Mouse (Mus musculus) megakaryocyte-erythroid progenitor cell, adult 5-6 weeks (primary cell): ENCODE results near the gene Hsd17b7. TPM values are rescaled to one million over a fixed set of nuclear protein-coding genes. Genes with fewer than 3 reads are reported as not detected.

ENCODE experiments used
- total RNA-seq, 2 experiments: library from RNA; stranded (forward) in 1 of 2; stranded (reverse) in 1 of 2; fragments of 200-1000, 215-1000 nt in 1 of 2; fragments of >200 nt in 1 of 2; fragmentation: Nextera tagmentation in 1 of 2; gene quantifications; 2 replicates each; pipeline ENCODE4 v1.2.3; 2014 to 2017

The Hsd17b7 gene
- total RNA-seq, 2 experiments from 2014 or later: 1.0 to 3.7 TPM

Other genes with a start within 250 kb of the Hsd17b7 start
- gene Rgs4, start 221.6 kb downstream of the Hsd17b7 start, total RNA-seq (2014; fragmentation: Nextera tagmentation): not detected in 2 replicates
- gene Rgs4, start 221.6 kb downstream of the Hsd17b7 start, total RNA-seq (2017): not detected in 2 replicates
- gene Ccdc190, start 40.6 kb downstream of the Hsd17b7 start, total RNA-seq (2014; fragmentation: Nextera tagmentation): not detected in 2 replicates
- not detected in 2 replicates for gene Ccdc190, start 40.6 kb downstream of the Hsd17b7 start, total RNA-seq (2017)
- gene Ddr2, start 141.5 kb upstream of the Hsd17b7 start, total RNA-seq (2014; fragmentation: Nextera tagmentation): not detected in 2 replicates
- gene Ddr2, start 141.5 kb upstream of the Hsd17b7 start, total RNA-seq (2017): not detected in 2 replicates
- gene Uap1, start 205.7 kb upstream of the Hsd17b7 start, total RNA-seq (2014; fragmentation: Nextera tagmentation): 76.7 and 79.4 TPM in 2 replicates
- gene Uap1, start 205.7 kb upstream of the Hsd17b7 start, total RNA-seq (2017): 86.8 and 184 TPM in 2 replicates
- 35.4 and 48.3 TPM in 2 replicates for gene Uhmk1, start 246.2 kb upstream of the Hsd17b7 start, total RNA-seq (2014; fragmentation: Nextera tagmentation)
- gene Uhmk1, start 246.2 kb upstream of the Hsd17b7 start, total RNA-seq (2017): 55.7 and 57.4 TPM in 2 replicates